Mouse (Mus musculus) testis, adult 2 months (tissue): ENCODE measurements around the gene Man1a2.

Experiments used
- CTCF ChIP-seq: fragments of 200-500 bp; IDR thresholded peaks from 2 replicates; pipeline ENCODE4 v1.5.1; 2012; ENCODE audit warnings: low read depth, mild to moderate bottlenecking, inconsistent platforms, low read length, moderate library complexity; ENCODE audit not compliant: control insufficient read depth, insufficient read depth, insufficient replicate concordance
- POLR2A ChIP-seq: fragments of 200-500 bp; IDR thresholded peaks from 2 replicates; pipeline ENCODE4 v1.6.1; 2012; ENCODE audit warnings: low read depth, mild to moderate bottlenecking, inconsistent platforms, low read length, moderate library complexity; ENCODE audit not compliant: control insufficient read depth

- TF ChIP-seq CTCF = no peak
- no peak for TF ChIP-seq POLR2A
These were observed 155.0 kb downstream of the Man1a2 start for GRCm38 (mm10) chr3:100530244-100530788.
